Mouse (Mus musculus) gastrocnemius, adult 8-10 months (tissue): Measurements from ENCODE around the gene Lix1l. TPM values are rescaled to one million over a fixed set of nuclear protein-coding genes. Genes with fewer than 3 reads are reported as not detected.

Experiments
- DNase-seq, 2 experiments: peaks; one replicate each; pipeline ENCODE4 v3.0.0; 2022; ENCODE audit warnings: low spot score in 2 of 2
- total RNA-seq, 4 experiments: library from RNA; stranded (reverse); gene quantifications; 2 replicates each; pipeline ENCODE4 v1.2.4; 2022

Gene Lix1l
- total RNA-seq, 4 experiments from 2014 or later, result 3.5 to 6.8 (median 4.4) TPM

GRCm38 (mm10) chr3:96671519-96671918 is 70.6 kb downstream of the Lix1l start:
- no peak for DNase-seq

DNA sequence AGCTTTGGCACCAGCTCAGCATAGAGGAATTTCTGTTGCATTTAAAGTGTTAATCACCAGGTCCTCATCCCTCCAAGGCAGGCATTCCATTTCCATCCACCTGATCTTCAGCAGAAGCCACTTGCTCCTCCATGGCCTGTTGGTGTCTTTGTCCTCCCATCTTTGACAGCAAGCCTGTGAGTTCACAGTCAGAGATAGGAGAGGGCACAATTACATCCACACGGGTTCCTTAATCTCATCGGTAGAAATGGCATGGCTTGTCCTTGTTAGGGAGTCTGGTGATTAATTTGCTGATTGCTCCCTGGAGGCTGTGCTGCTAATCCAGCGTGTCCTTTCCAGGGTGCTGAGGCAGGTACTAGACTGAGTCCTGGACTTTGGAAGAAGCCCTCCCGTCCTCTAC is 72.6 kb downstream of the Lix1l start:
- DNase-seq, result no peak

- no peak for DNase-seq
These were observed 73.5 kb downstream of the Lix1l start for GRCm38 (mm10) chr3:96674442-96674841.

GRCm38 (mm10) chr3:96675171-96675570 is 74.2 kb downstream of the Lix1l start:
- DNase-seq, result no peak

- no peak for DNase-seq
These were observed 74.7 kb downstream of the Lix1l start for GRCm38 (mm10) chr3:96675690-96676089.

Other genes with a start within 250 kb of the Lix1l start
- not detected for gene BC107364, start 148.8 kb upstream of the Lix1l start, total RNA-seq
- 100 to 1,000 TPM; 562 to 917 (median 709) TPM for gene Hfe2, start 76.0 kb upstream of the Lix1l start, total RNA-seq
- gene Txnip, start 43.2 kb upstream of the Lix1l start, total RNA-seq, result 100 to 1,000 TPM; 365 to 573 (median 474) TPM
- gene Gm16253, start 24.2 kb upstream of the Lix1l start, total RNA-seq, result 1 to 10 TPM in 3 of 4 experiments, not detected in 1; 1.2 to 1.5 (median 1.2) TPM
- 10 to 100 TPM; 39.8 to 59.8 (median 51.8) TPM for gene Polr3gl, start 7.0 kb upstream of the Lix1l start, total RNA-seq
- gene Ankrd34a, start 4.5 kb upstream of the Lix1l start, total RNA-seq, result 1 to 10 TPM in 2 of 4 experiments, under 1 TPM in 2; 0.64 to 1.6 (median 1.1) TPM
- 10 to 100 TPM; 17.0 to 25.1 (median 22.7) TPM for gene Rbm8a, start 28.8 kb downstream of the Lix1l start, total RNA-seq
- gene Pex11b, start 34.2 kb downstream of the Lix1l start, total RNA-seq, result 10 to 100 TPM; 23.3 to 31.3 (median 28.0) TPM
- not detected for gene Gm42957, start 34.3 kb downstream of the Lix1l start, total RNA-seq
- gene Itga10, start 44.4 kb downstream of the Lix1l start, total RNA-seq, result under 1 TPM; 0.31 to 0.56 (median 0.40) TPM
- gene Ankrd35, start 69.0 kb downstream of the Lix1l start, total RNA-seq, result under 1 TPM; 0.24 to 0.48 (median 0.40) TPM
- gene Pias3, start 95.2 kb downstream of the Lix1l start, total RNA-seq, result 1 to 10 TPM; 4.9 to 7.4 (median 6.0) TPM
- gene Nudt17, start 107.4 kb downstream of the Lix1l start, total RNA-seq, result under 1 TPM; 0.39 to 0.68 (median 0.54) TPM
- 10 to 100 TPM; 24.4 to 27.5 (median 26.3) TPM for gene Polr3c, start 126.5 kb downstream of the Lix1l start, total RNA-seq
- gene Rnf115, start 126.5 kb downstream of the Lix1l start, total RNA-seq, result 10 to 100 TPM; 58.9 to 79.6 (median 70.5) TPM
- not detected for gene Pdzk1, start 228.1 kb downstream of the Lix1l start, total RNA-seq
- gene Cd160, start 228.2 kb downstream of the Lix1l start, total RNA-seq, result not detected